Mouse (Mus musculus) hindbrain, embryonic 15.5 days (tissue): ENCODE data around the gene Tnfrsf14. TPM values are rescaled to one million over a fixed set of nuclear protein-coding genes. Genes with fewer than 3 reads are reported as not detected.

Experiments used
- ATAC-seq: fragments of 200-750 bp; cut with Nextera tagmentation; 2 replicates; pipeline ENCODE4 v1.8.0; 2017; ENCODE audit warnings: low read depth, moderate number of reproducible peaks, moderate TSS enrichment; ENCODE audit not compliant: low FRiP score
- H3K27ac ChIP-seq: fragments of 300-500 bp; sonication (generic); replicated peaks from 2 replicates; pipeline ENCODE4 v1.5.1; 2015; ENCODE audit warnings: mild to moderate bottlenecking, inconsistent platforms
- H3K27me3 ChIP-seq: fragments of 300-500 bp; sonication (generic); 2 replicates; pipeline ENCODE4 v1.6.1; 2015; ENCODE audit warnings: control low read depth, inconsistent platforms
- H3K36me3 ChIP-seq: fragments of 300-500 bp; sonication (generic); 2 replicates; pipeline ENCODE4 v1.6.1; 2015; ENCODE audit warnings: control low read depth, inconsistent platforms
- H3K4me1 ChIP-seq: fragments of 300-500 bp; sonication (generic); replicated peaks from 2 replicates; pipeline ENCODE4 v1.6.1; 2015; ENCODE audit warnings: control low read depth, inconsistent platforms
- H3K4me2 ChIP-seq: fragments of 300-500 bp; sonication (generic); 2 replicates; pipeline ENCODE4 v1.6.1; 2015; ENCODE audit warnings: moderate library complexity, mild to moderate bottlenecking, inconsistent platforms
- H3K4me3 ChIP-seq: fragments of 300-500 bp; sonication (generic); 2 replicates; pipeline ENCODE4 v1.5.1; 2015; ENCODE audit warnings: mild to moderate bottlenecking, inconsistent platforms
- H3K9ac ChIP-seq: fragments of 300-500 bp; sonication (generic); 2 replicates; pipeline ENCODE4 v1.6.1; 2015; ENCODE audit warnings: inconsistent platforms
- H3K9me3 ChIP-seq: fragments of 300-500 bp; sonication (generic); 2 replicates; pipeline ENCODE4 v1.6.1; 2016; ENCODE audit warnings: control low read depth, inconsistent platforms
- WGBS: fragments of 180-500 bp; shearing (Covaris S2); methylation state at CpG from one replicate; pipeline ENCODE4 v1.1.7; 2015; 5-methylcytosine and 5-hydroxymethylcytosine counted together
- polyA plus RNA-seq: library from polyadenylated mRNA; unstranded; fragments of >200 nt; fragmentation: Nextera tagmentation; extraction: Ambion mirVana; gene quantifications from 2 replicates; pipeline ENCODE4 v1.2.1, GENCODE M21; 2015

Tnfrsf14 gene
- polyA plus RNA-seq, 1 experiment from 2014 or later: 0.64 TPM

- WGBS: under 1% methylated on average over 65 of the region's 65 CpGs
- Histone ChIP-seq H3K36me3 (no peaks in the 10 kb centered on the region), H3K9me3 (no peaks in the 10 kb centered on the region), H3K4me1 (peaks cover 80% of the 10 kb centered on the region), H3K9ac (peak within 1 kb of the TSS; percentile 65), H3K27me3 (peaks cover 8% of the 10 kb centered on the region; the same call in 1 of the 2 replicates), H3K4me3 (peak within 1 kb of the TSS; percentile 72), H3K4me2 (peak within 1 kb of the TSS; percentile 94), H3K27ac (peak within 1 kb of the TSS; percentile 95)
- peak; percentile 71 for ATAC-seq
Observed at GRCm38 (mm10) chr4:154960690-154961225, 32.4 kb upstream of the Tnfrsf14 start, which contains the start of gene Hes5. Hes5 (plus strand) TSS chr4:154960923.

- WGBS: 7% methylated on average over 20 of the region's 20 CpGs
Observed at GRCm38 (mm10) chr4:154960021-154960689, 31.8 kb upstream of the Tnfrsf14 start.

DNA sequence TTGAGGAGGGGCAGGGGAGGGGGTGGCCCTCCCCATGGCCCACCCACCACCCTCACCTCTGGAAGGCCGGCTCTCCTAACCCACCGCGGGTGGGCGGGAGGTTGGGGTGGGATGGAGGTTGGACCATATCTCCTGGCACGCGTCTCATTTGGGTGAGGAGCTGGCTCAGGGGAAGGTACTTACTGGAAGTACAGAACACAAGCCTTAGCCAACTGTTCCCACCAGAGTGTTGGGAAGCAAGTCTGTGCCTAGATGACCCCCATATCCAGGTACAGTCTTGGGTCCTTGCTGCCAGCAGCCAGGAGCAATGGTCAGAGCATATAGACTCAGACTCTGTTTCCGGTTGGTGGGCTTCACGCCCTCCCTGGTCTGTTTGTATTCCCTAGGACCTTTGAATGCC is 30.3 kb upstream of the Tnfrsf14 start:
- no peak overlapping the region for H3K9ac ChIP-seq
- WGBS: 9% methylated on average over 8 of the region's 8 CpGs
- H3K9me3 ChIP-seq: no peaks in the 10 kb centered on the region
- H3K27ac ChIP-seq: no peak overlapping the region
- peaks cover 8% of the 10 kb centered on the region; the same call in 1 of the 2 replicates for H3K27me3 ChIP-seq
- no peak overlapping the region for H3K4me3 ChIP-seq
- H3K4me2 ChIP-seq: peak overlapping the region; percentile 40
- ATAC-seq: no peak
- H3K4me1 ChIP-seq: peaks cover 69% of the 10 kb centered on the region
- H3K36me3 ChIP-seq: no peaks in the 10 kb centered on the region

More at GRCm38 (mm10) chr4:154960021-154960689, 31.8 kb upstream of the Tnfrsf14 start:
- Histone ChIP-seq H3K4me1 (peaks cover 74% of the 10 kb centered on the region), H3K27ac (peak overlapping the region; percentile 95), H3K27me3 (peaks cover 8% of the 10 kb centered on the region; the same call in 1 of the 2 replicates), H3K36me3 (no peaks in the 10 kb centered on the region), H3K4me3 (peak overlapping the region; percentile 72), H3K9me3 (no peaks in the 10 kb centered on the region), H3K9ac (peak overlapping the region; percentile 65), H3K4me2 (peak overlapping the region; percentile 94)
- ATAC-seq: no peak

DNA sequence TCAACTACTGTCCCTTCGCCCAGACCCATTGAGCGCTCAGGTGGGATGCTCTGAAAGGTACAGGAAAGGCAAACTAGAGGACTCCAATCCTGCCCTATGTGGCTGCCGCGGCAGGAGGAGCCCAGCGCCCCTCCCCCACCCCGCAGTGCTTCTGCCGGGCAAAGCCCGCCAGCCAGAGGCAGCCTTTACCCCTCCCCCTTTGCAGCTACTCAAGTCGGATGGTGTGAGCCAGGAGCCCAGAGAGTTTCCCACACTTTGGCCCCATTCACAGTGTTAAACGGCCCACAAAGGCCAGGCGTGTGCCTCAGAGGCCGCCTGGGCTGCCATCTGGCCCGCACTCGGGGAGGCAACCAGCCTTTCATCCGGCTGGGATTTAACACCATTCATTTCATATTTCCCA is 29.8 kb upstream of the Tnfrsf14 start:
- no peak overlapping the region for H3K4me3 ChIP-seq
- H3K4me2 ChIP-seq: peak overlapping the region; percentile 40
- 2% methylated on average over 15 of the region's 15 CpGs for whole genome bisulfite sequencing
- H3K27ac ChIP-seq: 0 out of 2 replicates have a peak overlapping the region, but pooled peaks have one; percentile 47
- H3K4me1 ChIP-seq: peaks cover 69% of the 10 kb centered on the region
- peak; percentile 57 for ATAC-seq
- H3K9ac ChIP-seq: no peak overlapping the region
- no peaks in the 10 kb centered on the region for H3K9me3 ChIP-seq
- no peaks in the 10 kb centered on the region for H3K36me3 ChIP-seq
- peaks cover 8% of the 10 kb centered on the region; the same call in 1 of the 2 replicates for H3K27me3 ChIP-seq

- H3K27me3 ChIP-seq: peaks cover 10% of the 10 kb centered on the region; the same call in 1 of the 2 replicates
- H3K4me2 ChIP-seq: peak overlapping the region; percentile 40
- WGBS: 24% methylated on average over 13 of the region's 13 CpGs
- no peaks in the 10 kb centered on the region for H3K36me3 ChIP-seq
- no peaks in the 10 kb centered on the region for H3K9me3 ChIP-seq
- no peak overlapping the region for H3K9ac ChIP-seq
- H3K4me3 ChIP-seq: no peak overlapping the region
- 0 out of 2 replicates have a peak overlapping the region, but pooled peaks have one; percentile 47 for H3K27ac ChIP-seq
- peaks cover 67% of the 10 kb centered on the region for H3K4me1 ChIP-seq
- ATAC-seq: no peak
Observed at GRCm38 (mm10) chr4:154957289-154957993, 29.1 kb upstream of the Tnfrsf14 start.

GRCm38 (mm10) chr4:154956604-154957003 is 28.2 kb upstream of the Tnfrsf14 start:
- Histone ChIP-seq H3K4me2 (no peak overlapping the region), H3K4me3 (no peak overlapping the region), H3K9ac (no peak overlapping the region), H3K36me3 (no peaks in the 10 kb centered on the region), H3K9me3 (no peaks in the 10 kb centered on the region), H3K27ac (no peak overlapping the region), H3K27me3 (peaks cover 14% of the 10 kb centered on the region; the same call in 1 of the 2 replicates), H3K4me1 (peaks cover 59% of the 10 kb centered on the region)
- 18% methylated on average over 9 of the region's 9 CpGs for WGBS
- ATAC-seq: no peak

DNA sequence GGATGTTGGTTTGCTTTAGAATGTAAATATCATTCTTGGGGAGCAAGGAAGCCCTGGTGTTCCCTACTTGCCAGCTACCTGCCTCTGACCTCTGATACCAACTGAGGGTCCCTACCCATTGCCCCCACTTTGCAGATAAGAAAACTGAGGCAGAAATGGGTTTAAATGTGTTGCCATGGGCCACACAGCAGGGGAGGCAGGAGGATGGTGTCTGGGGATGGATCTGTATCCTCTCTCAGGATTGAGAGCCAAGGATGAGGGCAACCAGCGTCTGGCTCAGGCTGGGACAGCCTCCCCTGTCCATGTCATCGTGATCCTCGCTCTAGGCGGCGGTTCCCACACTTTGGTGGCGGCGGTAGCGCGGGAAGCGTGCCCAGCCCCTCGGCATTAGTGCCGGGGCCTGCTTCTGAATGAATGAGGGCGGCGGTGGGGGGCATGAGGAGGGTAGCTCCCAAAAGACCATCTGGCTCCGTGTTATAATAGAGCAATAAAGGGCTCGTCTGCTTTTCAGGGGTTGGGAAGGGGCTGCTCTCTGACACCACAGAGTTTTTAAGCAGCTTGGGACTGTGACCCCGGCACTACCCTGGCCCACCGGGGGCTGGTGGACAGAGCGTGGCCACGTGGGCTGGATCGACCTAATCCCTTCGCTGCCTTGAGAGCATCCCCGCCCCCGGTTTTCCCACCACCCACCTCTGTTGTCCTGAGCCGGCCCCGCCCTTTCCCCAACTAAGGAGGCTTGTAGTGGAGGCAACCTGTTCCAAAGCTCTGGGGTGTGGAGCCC is 24.3 kb upstream of the Tnfrsf14 start:
- H3K27ac ChIP-seq: no peak overlapping the region
- H3K4me1 ChIP-seq: peaks cover 33% of the 10 kb centered on the region
- no peak overlapping the region for H3K4me3 ChIP-seq
- WGBS: 1% methylated on average over 26 of the region's 26 CpGs
- no peak overlapping the region for H3K9ac ChIP-seq
- ATAC-seq: peak; percentile 43
- no peaks in the 10 kb centered on the region for H3K9me3 ChIP-seq
- H3K4me2 ChIP-seq: peak overlapping the region; percentile 34
- H3K27me3 ChIP-seq: peaks cover 11% of the 10 kb centered on the region; the same call in 1 of the 2 replicates
- no peaks in the 10 kb centered on the region for H3K36me3 ChIP-seq

GRCm38 (mm10) chr4:154949589-154949982 is 21.2 kb upstream of the Tnfrsf14 start:
- no peaks in the 10 kb centered on the region for H3K9me3 ChIP-seq
- H3K4me1 ChIP-seq: peaks cover 35% of the 10 kb centered on the region
- H3K27ac ChIP-seq: 0 out of 2 replicates have a peak overlapping the region, but pooled peaks have one; percentile 78
- H3K27me3 ChIP-seq: peaks cover 6% of the 10 kb centered on the region; the same call in 1 of the 2 replicates
- ATAC-seq: no peak
- H3K9ac ChIP-seq: no peak overlapping the region
- H3K4me3 ChIP-seq: peak overlapping the region; percentile 17; the same call in 1 of the 2 replicates
- 2% methylated on average over 12 of the region's 16 CpGs for WGBS
- peak overlapping the region; percentile 32 for H3K4me2 ChIP-seq
- H3K36me3 ChIP-seq: no peaks in the 10 kb centered on the region

GRCm38 (mm10) chr4:154948940-154949588 is 20.7 kb upstream of the Tnfrsf14 start:
- Histone ChIP-seq H3K27ac (peak overlapping the region; percentile 78), H3K4me2 (peak overlapping the region; percentile 32), H3K4me3 (no peak overlapping the region), H3K36me3 (no peaks in the 10 kb centered on the region), H3K4me1 (peaks cover 35% of the 10 kb centered on the region), H3K9me3 (no peaks in the 10 kb centered on the region), H3K27me3 (peaks cover 6% of the 10 kb centered on the region; the same call in 1 of the 2 replicates), H3K9ac (no peak overlapping the region)
- WGBS: 36% methylated on average over 6 of the region's 6 CpGs
- ATAC-seq: no peak

- Histone ChIP-seq H3K4me1 (peaks cover 31% of the 10 kb centered on the region), H3K27me3 (peaks cover 6% of the 10 kb centered on the region; the same call in 1 of the 2 replicates), H3K9me3 (no peaks in the 10 kb centered on the region), H3K9ac (no peak overlapping the region), H3K36me3 (no peaks in the 10 kb centered on the region), H3K4me2 (peak overlapping the region; percentile 29), H3K4me3 (no peak overlapping the region), H3K27ac (peak overlapping the region; percentile 78)
- 39% methylated on average over 14 of the region's 14 CpGs for WGBS
- ATAC-seq: peak; percentile 78
Observed at GRCm38 (mm10) chr4:154948066-154948939, 19.9 kb upstream of the Tnfrsf14 start.
